11 mouse cellular contexts compared by ENCODE assay signal in the genomic region with DNA sequence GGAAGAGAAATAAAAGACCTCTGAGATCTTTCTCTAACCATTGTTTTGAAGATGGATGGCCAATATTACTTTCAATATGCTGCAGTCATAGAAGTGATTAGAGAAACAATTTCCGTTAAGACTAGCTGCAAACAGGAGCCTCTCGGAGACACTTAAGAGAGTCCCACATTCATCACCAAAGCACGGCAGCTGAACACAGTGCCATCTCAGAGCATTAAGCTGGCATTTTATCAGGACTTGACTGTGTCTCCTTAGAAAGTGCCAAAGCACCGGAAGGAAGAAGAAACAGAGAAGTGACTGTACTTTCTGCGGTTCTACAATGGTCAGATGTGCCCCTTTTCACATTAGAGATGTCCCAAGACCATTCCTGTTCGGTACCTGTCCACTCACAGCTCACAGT.
"Had no signal": no experiment of that assay in that cellular context is flagged by ENCODE, and none has a peak within 500 bp of the region (broad histone marks: within the 10 kb centered on the region; RNA-seq: fewer than 3 reads in every experiment).

No protein-coding gene starts in this region.

- H3K4me3 ChIP-seq: limb, embryonic 15.5 days; liver, embryonic 12.5 days; lung, embryonic 15.5 days had no signal

- H3K4me1 ChIP-seq: limb, embryonic 15.5 days; lung, embryonic 15.5 days had no signal

- ATAC-seq: liver, embryonic 12.5 days had no signal

- H3K9me3 ChIP-seq: limb, embryonic 15.5 days; liver, embryonic 12.5 days; lung, embryonic 15.5 days had no signal

- H3K9ac ChIP-seq: limb, embryonic 15.5 days; liver, embryonic 12.5 days; lung, embryonic 15.5 days had no signal

- H3K27me3 ChIP-seq: limb, embryonic 15.5 days; liver, embryonic 12.5 days; lung, embryonic 15.5 days had no signal

- H3K4me2 ChIP-seq: limb, embryonic 15.5 days; liver, embryonic 12.5 days; lung, embryonic 15.5 days had no signal

- H3K27ac ChIP-seq: limb, embryonic 15.5 days; liver, embryonic 12.5 days; lung, embryonic 15.5 days had no signal

- DNase-seq: kidney, adult 18-20 months; kidney, postnatal 14 days; midbrain, embryonic 14.5 days; retina, postnatal 1 day; right cerebral cortex, postnatal 4 days; spleen, adult 18-20 months; thymus, adult 18-20 months; thymus, postnatal 14 days had no signal
